Mouse (Mus musculus): ENCODE measurements around the gene Opcml.
A peak's percentile ranks its signal among the peaks of the same experiment; 100 is the strongest.

GRCm38 (mm10) chr9:28403831-28404562 lies 613.4 kb downstream of the Opcml start:
- no peak for TF ChIP-seq POLR2A (IDR thresholded peaks at IDR 0.05; ENCODE audit: low read depth, low read length)
- peak; percentile 52; the same call in 1 of the 2 replicates for TF ChIP-seq CTCF (IDR thresholded peaks at IDR 0.05; ENCODE audit: borderline replicate concordance, insufficient read depth, low read length)

All from embryonic fibroblast, embryonic 13.5 days (primary cell).